Mouse (Mus musculus) heart, postnatal 25 days (tissue): ENCODE data around the gene Dcst1. TPM values are rescaled to one million over a fixed set of nuclear protein-coding genes. Genes with fewer than 3 reads are reported as not detected.

ENCODE experiments used
- DNase-seq: peaks from one replicate; pipeline ENCODE4 v3.0.0; 2022; ENCODE audit warnings: low spot score
- intact Hi-C: fragments of 180-260 bp; cut with DNase I; formaldehyde crosslinking; loops from one replicate; pipeline ENCODE4 v1.15.1; 2025
- total RNA-seq, 2 experiments: library from RNA; stranded (reverse); gene quantifications; 2 replicates each; pipeline ENCODE4 v1.2.3; 2021

Dcst1 gene
- not detected for total RNA-seq

GRCm38 (mm10) chr3:89365153-89365485 is at the start of gene Dcst1:
TSS of gene Dcst1 (minus strand) at chr3:89365253.
- intact Hi-C loops = no loop called here
- DNase-seq = no peak

- DNase-seq = peak; percentile 98
- intact Hi-C loops = loop anchor here (2.0 kb wide), 1 partner anchor 15 kb away; no protein-coding TSS in a partner anchor
Measured at GRCm38 (mm10) chr3:89411490-89412393, 46.7 kb upstream of the Dcst1 start, which contains the start of gene Flad1. TSS of gene Flad1 (minus strand) at chr3:89411870.

- intact Hi-C loops = no loop called here
Measured at GRCm38 (mm10) chr3:89410864-89411263, 45.8 kb upstream of the Dcst1 start.

GRCm38 (mm10) chr3:89409701-89410100 is 44.6 kb upstream of the Dcst1 start:
- intact Hi-C loops = no loop called here
- no peak for DNase-seq

More at GRCm38 (mm10) chr3:89410864-89411263, 45.8 kb upstream of the Dcst1 start:
- no peak for DNase-seq

GRCm38 (mm10) chr3:89408448-89408847 is 43.4 kb upstream of the Dcst1 start:
- no peak for DNase-seq
- intact Hi-C loops = no loop called here

- intact Hi-C loops = loop anchor here (2.0 kb wide), 1 partner anchor 42 kb away; no protein-coding TSS in a partner anchor
- no peak for DNase-seq
Measured at GRCm38 (mm10) chr3:89406887-89407286, 41.8 kb upstream of the Dcst1 start.

- no peak for DNase-seq
- intact Hi-C loops = no loop called here
Measured at GRCm38 (mm10) chr3:89402693-89403092, 37.6 kb upstream of the Dcst1 start, which contains the start of gene Lenep. TSS of gene Lenep (minus strand) at chr3:89402793.

- no peak for DNase-seq
- intact Hi-C loops = no loop called here
Measured at GRCm38 (mm10) chr3:89401329-89401728, 36.3 kb upstream of the Dcst1 start.

- intact Hi-C loops = loop anchor here (2.0 kb wide), 3 partner anchors 16 to 84 kb away; no protein-coding TSS in a partner anchor
Measured at GRCm38 (mm10) chr3:89396654-89397005, 31.6 kb upstream of the Dcst1 start.

GRCm38 (mm10) chr3:89395806-89396653 is 31.0 kb upstream of the Dcst1 start:
- peak; percentile 58 for DNase-seq
- intact Hi-C loops = loop anchor here (2.0 kb wide), 3 partner anchors 17 to 85 kb away; no protein-coding TSS in a partner anchor

More at GRCm38 (mm10) chr3:89396654-89397005, 31.6 kb upstream of the Dcst1 start:
- no peak for DNase-seq

GRCm38 (mm10) chr3:89395419-89395805 is 30.4 kb upstream of the Dcst1 start:
- intact Hi-C loops = no loop called here
- no peak for DNase-seq

- DNase-seq = no peak
- intact Hi-C loops = no loop called here
Measured at GRCm38 (mm10) chr3:89394894-89395256, 29.8 kb upstream of the Dcst1 start.

GRCm38 (mm10) chr3:89394006-89394893 is 29.2 kb upstream of the Dcst1 start, which contains the start of gene Zbtb7b:
TSS of gene Zbtb7b (minus strand) at chr3:89394776.
- DNase-seq = peak; percentile 78
- intact Hi-C loops = no loop called here

GRCm38 (mm10) chr3:89393605-89394004 is 28.6 kb upstream of the Dcst1 start:
- DNase-seq = peak; percentile 99
- intact Hi-C loops = no loop called here

GRCm38 (mm10) chr3:89392871-89393311 is 27.8 kb upstream of the Dcst1 start:
- DNase-seq = no peak
- intact Hi-C loops = no loop called here

GRCm38 (mm10) chr3:89391663-89392511 is 26.8 kb upstream of the Dcst1 start:
- DNase-seq = peak; percentile 60
- intact Hi-C loops = no loop called here

- no peak for DNase-seq
- intact Hi-C loops = no loop called here
Measured at GRCm38 (mm10) chr3:89390699-89391662, 25.9 kb upstream of the Dcst1 start.
